Mouse (Mus musculus): Measurements from ENCODE around the gene Igsf23. TPM values are rescaled to one million over a fixed set of nuclear protein-coding genes. Genes with fewer than 3 reads are reported as not detected.
"Not testable (repeated sequence)": the region's sequence is repeated elsewhere in the genome, so short reads cannot be mapped to it uniquely, and the experiment has no call there.

Gene Igsf23
- polyA plus RNA-seq, 1 experiment from 2014 or later = not detected

DNA sequence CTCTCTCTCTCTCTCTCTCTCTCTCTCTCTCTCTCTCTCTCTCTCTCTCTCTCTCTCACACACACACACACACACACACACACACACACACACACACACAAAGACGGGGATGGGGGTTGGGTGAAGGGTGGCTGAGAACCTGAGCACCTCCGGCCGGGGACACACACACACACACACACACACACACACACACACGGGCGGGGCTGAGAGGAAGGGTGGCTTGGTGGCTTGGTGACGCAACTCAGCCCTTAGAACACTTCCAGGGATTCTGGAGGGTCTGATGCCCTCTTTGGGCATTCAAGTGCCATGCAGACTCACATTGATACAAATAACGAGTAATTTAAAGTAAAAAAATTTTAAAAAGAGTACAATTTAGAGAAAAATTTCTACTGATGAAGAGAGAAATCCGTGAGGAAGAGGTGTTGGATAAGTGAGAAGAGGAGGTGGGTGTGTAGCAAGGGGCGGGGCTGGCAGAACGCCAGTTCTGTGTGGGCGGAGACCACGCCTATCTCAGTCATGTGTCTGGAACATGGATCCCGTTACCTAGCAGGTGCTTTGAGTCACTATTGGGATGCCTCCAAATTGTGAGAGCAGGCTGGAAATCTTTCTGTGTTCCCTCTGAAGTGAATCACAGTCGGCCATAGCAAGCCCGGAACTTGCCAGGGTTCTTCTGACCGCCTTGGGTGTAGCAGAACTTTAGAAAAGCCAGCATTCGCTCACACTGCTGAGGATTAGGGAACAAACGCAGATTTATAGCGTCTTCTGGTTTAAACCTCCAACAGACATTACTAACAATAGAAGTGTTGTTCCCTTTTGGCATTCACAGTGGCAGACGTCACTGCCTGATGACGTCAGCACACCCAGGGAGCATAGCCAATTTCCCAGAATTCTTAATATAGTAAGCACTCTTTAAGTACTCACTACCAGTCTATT lies 17.4 kb downstream of the Igsf23 start:
- ATAC-seq (ENCODE audit: insufficient number of reproducible peaks, insufficient read depth, low FRiP score, low TSS enrichment) = no peak; the same call in 1 of the 2 replicates
- Histone ChIP-seq H3K27me3 (peaks cover 14% of the 10 kb centered on the region; the same call in 1 of the 2 replicates), H3K4me1 (peaks cover 4% of the 10 kb centered on the region; the same call in 1 of the 2 replicates), H3K4me2 (replicated peaks) (peak overlapping the region; percentile 21; the same call in 1 of the 2 replicates), H3K9me3 (no peaks in the 10 kb centered on the region), H3K36me3 (no peaks in the 10 kb centered on the region), H3K9ac (no peak overlapping the region), H3K27ac (no peak overlapping the region), H3K4me3 (no peak overlapping the region)
- WGBS = 24% methylated on average over 21 of the region's 21 CpGs

DNA sequence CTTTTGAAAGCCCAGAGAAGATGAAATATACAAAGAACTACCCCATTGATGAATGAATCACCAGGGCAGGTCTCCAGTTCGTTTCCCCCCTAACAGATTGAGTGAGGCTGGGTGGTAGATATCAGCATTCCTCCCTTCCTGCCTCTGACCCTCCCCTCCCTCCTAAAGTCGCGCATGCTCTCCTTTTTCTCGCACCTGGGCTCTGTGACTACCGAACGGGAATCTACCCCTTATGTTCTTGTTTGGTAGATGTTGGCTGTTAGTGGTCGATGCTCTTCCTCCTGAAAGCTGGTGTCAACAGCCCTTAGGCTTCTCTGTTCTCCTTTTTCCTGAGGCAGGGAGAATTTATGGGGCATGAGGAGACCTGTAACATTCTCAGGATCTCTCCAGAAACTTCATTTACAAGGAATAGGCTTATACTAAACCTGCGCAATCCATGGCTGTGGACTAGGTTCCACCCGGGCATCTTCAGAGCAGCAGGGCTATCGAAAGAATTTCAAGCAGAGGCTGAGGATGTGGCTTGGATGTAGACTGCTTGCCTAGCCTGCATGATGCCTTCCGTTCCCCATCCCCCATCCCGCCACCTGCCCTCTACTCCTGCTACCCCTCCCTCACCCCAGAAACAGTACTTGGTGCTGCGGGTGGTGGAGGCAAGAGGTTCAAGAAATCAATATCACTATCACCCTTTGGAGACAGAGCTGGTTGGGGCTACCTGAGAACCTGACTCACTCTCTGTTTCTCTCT lies 18.3 kb downstream of the Igsf23 start:
- Histone ChIP-seq H3K9me3 (no peaks in the 10 kb centered on the region), H3K27ac (no peak overlapping the region), H3K4me1 (peaks cover 4% of the 10 kb centered on the region; the same call in 1 of the 2 replicates), H3K9ac (no peak overlapping the region), H3K4me3 (no peak overlapping the region), H3K4me2 (replicated peaks) (no peak overlapping the region; the same call in 1 of the 2 replicates), H3K27me3 (peaks cover 14% of the 10 kb centered on the region; the same call in 1 of the 2 replicates), H3K36me3 (no peaks in the 10 kb centered on the region)
- 24% methylated on average over 13 of the region's 13 CpGs for WGBS
- no peak for ATAC-seq (ENCODE audit: insufficient number of reproducible peaks, insufficient read depth, low FRiP score, low TSS enrichment)

DNA sequence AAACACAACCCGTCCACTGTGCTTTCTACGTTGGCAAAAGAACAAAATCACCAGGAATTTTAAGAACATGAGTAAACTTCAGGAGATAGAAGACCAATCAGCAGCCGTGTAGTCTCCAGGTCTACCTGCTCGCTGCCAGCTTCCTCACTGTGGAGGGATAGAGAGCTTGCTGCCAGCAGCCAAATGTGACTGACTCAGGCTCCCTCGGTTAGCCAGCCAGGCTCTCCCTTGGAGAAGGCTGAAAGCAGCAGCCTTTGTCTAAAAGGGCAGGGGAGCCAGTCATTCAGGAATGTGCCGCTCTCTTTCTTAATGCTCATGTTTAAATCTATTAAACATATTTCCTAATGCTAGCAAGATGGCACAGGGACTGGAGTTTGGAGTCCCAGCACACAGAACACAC lies 20.1 kb downstream of the Igsf23 start:
- H3K9ac ChIP-seq, H3K4me3 ChIP-seq: not testable (repeated sequence)
- WGBS = 81% methylated on average over 6 of the region's 6 CpGs

DNA sequence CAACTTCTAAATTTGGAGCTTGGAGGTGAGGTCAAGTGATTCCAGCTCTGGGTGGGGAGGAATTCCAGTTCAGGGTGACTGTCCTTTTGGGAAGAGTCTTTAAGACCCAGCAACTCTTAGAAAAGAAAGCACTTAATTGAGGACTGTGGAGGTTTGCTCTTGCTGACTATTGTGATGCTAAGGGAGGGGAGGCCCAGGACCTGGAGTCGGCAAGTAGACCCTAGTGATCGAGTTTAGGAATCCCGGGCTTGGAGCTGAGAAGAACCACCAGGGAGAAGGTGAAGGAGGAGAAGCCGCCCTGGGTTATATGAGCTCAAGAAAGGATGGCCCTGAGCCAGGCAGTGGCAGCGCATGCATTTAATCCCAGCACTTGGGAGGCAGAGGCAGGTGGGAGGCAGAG lies 22.1 kb downstream of the Igsf23 start:
- 63% methylated on average over 5 of the region's 5 CpGs for WGBS

More for the DNA sequence above, 20.1 kb downstream of the Igsf23 start:
- ATAC-seq (ENCODE audit: insufficient number of reproducible peaks, insufficient read depth, low FRiP score, low TSS enrichment); H3K4me1 ChIP-seq; H3K4me2 ChIP-seq (replicated peaks); H3K9me3 ChIP-seq; H3K36me3 ChIP-seq; H3K27ac ChIP-seq: not testable (repeated sequence)
- peaks cover 14% of the 10 kb centered on the region; the same call in 1 of the 2 replicates for H3K27me3 ChIP-seq

DNA sequence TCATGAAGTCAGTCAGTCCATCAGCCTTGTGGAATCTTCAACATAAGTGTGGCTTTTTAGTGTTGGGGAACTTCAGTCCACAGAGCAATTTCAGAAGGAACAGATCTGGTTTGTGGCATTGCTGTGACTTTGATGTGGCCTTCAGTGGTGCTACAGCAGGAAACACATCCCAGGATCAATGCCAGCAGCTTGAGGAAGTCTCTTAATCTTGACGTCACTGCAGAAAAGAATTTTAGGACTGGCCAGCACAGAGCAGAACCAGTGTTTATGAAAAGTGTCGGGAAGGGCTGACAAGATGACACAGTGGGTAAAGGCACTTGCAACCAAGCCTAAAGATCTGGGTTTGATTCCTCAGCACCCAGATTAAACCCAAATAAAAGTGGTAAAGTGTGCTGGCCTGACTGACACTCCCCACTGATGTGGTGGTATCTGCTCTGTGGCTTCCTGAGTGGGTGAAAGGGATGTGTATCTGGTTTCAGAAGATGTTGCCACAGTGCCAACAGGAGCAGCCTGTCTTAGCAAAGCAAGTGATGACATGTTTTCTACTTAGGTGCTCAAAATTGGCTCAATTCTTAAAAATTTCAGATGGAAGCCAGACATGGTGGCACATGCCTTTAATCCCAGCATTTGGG lies 23.6 kb downstream of the Igsf23 start:
- peaks cover 5% of the 10 kb centered on the region; the same call in 1 of the 2 replicates for H3K27me3 ChIP-seq
- H3K36me3 ChIP-seq = no peaks in the 10 kb centered on the region
- H3K4me3 ChIP-seq = no peak overlapping the region
- no peak overlapping the region for H3K4me2 ChIP-seq (replicated peaks)
- WGBS = 60% methylated on average over 2 of the region's 2 CpGs
- H3K4me1 ChIP-seq = no peaks in the 10 kb centered on the region
- no peaks in the 10 kb centered on the region for H3K9me3 ChIP-seq
- ATAC-seq (ENCODE audit: insufficient number of reproducible peaks, insufficient read depth, low FRiP score, low TSS enrichment) = no peak
- no peak overlapping the region for H3K9ac ChIP-seq
- H3K27ac ChIP-seq = no peak overlapping the region

More for the DNA sequence above, 22.1 kb downstream of the Igsf23 start:
- peaks cover 4% of the 10 kb centered on the region; the same call in 1 of the 2 replicates for H3K4me1 ChIP-seq
- peaks cover 14% of the 10 kb centered on the region; the same call in 1 of the 2 replicates for H3K27me3 ChIP-seq
- H3K27ac ChIP-seq = no peak overlapping the region
- no peak overlapping the region for H3K4me3 ChIP-seq
- ATAC-seq (ENCODE audit: insufficient number of reproducible peaks, insufficient read depth, low FRiP score, low TSS enrichment) = no peak
- no peaks in the 10 kb centered on the region for H3K9me3 ChIP-seq
- H3K9ac ChIP-seq = no peak overlapping the region
- H3K36me3 ChIP-seq = no peaks in the 10 kb centered on the region
- no peak overlapping the region for H3K4me2 ChIP-seq (replicated peaks)

DNA sequence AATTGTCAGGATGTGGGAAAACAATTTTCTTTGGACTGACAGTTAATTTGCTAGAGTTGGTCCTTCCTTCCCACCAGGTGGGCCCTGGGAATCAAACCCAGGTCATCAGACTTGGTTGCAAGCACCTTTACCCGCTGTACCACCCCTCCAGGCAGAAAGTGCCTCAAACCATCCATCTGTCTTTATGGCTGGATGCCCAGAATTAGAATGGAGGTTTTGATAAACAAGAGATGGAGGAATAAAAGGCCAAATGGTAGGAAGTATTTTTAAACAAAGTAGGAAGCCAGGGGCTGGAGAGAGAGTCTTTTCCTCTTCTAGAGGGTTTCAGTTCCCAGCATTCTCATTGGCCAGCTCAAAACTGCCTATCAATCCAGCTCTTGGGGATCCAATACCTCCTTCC lies 25.2 kb downstream of the Igsf23 start:
- Histone ChIP-seq H3K4me2 (replicated peaks) (no peak overlapping the region), H3K9me3 (no peaks in the 10 kb centered on the region), H3K36me3 (no peaks in the 10 kb centered on the region), H3K9ac (no peak overlapping the region), H3K27me3 (no peaks in the 10 kb centered on the region), H3K4me1 (no peaks in the 10 kb centered on the region), H3K27ac (no peak overlapping the region), H3K4me3 (no peak overlapping the region)
- WGBS = 79% methylated on average over 1 of the region's 1 CpGs
- no peak for ATAC-seq (ENCODE audit: insufficient number of reproducible peaks, insufficient read depth, low FRiP score, low TSS enrichment)

DNA sequence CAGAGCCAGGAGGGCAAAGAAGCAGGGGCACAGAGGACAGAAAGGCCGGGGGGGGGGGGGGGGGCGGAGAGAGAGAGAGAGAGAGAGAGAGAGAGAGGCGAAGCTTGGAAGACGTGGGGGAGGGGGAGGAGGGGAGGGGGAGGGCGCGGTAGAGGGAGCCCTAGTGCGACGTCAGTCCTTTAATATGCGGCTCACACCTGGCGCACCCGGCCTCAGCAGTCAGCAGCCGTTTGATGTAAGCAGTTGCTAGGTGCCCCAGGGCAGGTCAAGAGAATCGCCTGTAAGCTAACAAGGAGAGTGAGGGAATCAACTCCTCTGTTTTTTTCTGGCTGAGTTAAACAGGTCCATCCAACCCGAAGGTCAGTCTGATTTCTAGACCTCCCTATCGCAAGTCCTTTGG lies 26.8 kb downstream of the Igsf23 start:
- H3K9ac ChIP-seq = no peak overlapping the region
- H3K4me2 ChIP-seq (replicated peaks) = no peak overlapping the region
- no peak overlapping the region for H3K4me3 ChIP-seq
- 8% methylated on average over 11 of the region's 15 CpGs for WGBS
- H3K4me1 ChIP-seq = peaks cover 4% of the 10 kb centered on the region
- no peak for ATAC-seq (ENCODE audit: insufficient number of reproducible peaks, insufficient read depth, low FRiP score, low TSS enrichment)
- H3K9me3 ChIP-seq = no peaks in the 10 kb centered on the region
- no peaks in the 10 kb centered on the region for H3K36me3 ChIP-seq
- no peak overlapping the region for H3K27ac ChIP-seq
- no peaks in the 10 kb centered on the region for H3K27me3 ChIP-seq

DNA sequence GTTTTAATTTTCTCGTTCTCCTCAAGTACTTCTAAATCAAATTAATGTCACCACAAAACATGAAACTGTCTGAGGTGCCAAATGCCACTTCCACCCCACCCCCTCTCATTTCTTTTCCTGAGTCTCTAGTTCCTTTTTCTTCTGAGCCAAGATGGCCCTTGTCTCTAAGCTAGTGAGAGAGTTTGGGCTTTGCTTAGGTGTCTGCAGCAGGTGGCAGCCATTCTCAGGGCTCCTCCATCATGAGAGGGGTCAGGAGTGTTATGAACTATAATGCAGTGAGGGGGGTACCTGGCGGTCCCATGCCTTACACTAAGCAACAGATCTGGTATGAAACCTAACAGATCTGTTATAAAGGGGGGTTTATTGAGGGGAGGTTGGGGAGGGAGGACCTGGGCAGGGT lies 27.2 kb downstream of the Igsf23 start:
- WGBS = 45% methylated on average over 2 of the region's 2 CpGs
- ATAC-seq (ENCODE audit: insufficient number of reproducible peaks, insufficient read depth, low FRiP score, low TSS enrichment) = no peak
- Histone ChIP-seq H3K36me3 (0 out of 2 replicates have a peak, but pooled peaks cover 2% of the 10 kb centered on the region), H3K4me3 (no peak overlapping the region), H3K9ac (no peak overlapping the region), H3K27me3 (no peaks in the 10 kb centered on the region), H3K27ac (no peak overlapping the region), H3K4me1 (peaks cover 4% of the 10 kb centered on the region), H3K9me3 (no peaks in the 10 kb centered on the region), H3K4me2 (replicated peaks) (no peak overlapping the region)

DNA sequence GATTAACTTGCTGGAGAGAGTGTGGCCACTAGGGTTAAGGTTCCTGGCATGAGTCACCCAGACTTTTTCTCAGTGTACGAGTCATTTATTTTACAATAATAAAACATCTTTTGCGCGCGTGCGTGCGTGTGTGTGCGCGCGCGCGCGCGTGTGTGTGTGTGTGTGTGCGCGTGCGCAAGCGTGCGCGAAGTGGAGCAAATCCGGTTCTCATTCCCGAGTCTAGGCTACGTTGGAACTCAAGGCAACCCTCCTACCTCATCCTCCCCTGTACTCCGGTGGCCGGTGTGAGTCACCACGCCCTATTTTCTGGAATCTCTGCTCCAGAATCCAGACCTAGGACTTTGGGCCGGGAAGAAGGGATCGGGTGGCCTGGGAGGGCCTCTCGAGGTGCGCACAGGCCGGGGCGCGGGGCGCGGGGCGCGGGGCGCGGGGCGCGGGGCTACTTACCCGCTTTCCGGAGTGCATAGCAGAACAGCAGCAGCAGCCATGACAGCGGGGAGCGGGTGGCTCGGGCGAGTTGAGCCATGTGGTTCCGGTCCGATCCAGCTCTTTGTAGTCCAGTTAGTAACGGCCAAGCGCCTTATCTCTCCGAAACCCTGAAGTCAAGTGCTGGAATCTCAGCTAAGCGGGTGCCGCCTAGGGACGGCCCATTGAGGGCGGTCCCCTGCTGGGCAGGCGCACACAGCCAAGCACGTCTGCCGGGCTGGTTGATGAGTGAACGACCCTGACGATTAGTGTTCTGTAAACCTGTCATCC lies 29.9 kb downstream of the Igsf23 start, which contains the start of gene Pvr:
Pvr (minus strand) TSS at position 655 of the 756 bp plus-strand sequence.
- Histone ChIP-seq H3K9me3 (no peaks in the 10 kb centered on the region), H3K27ac (peak within 1 kb of the TSS; percentile 74; the same call in 1 of the 2 replicates), H3K36me3 (peaks cover 12% of the 10 kb centered on the region; the same call in 1 of the 2 replicates), H3K27me3 (no peaks in the 10 kb centered on the region), H3K4me2 (replicated peaks) (peak within 1 kb of the TSS; percentile 56), H3K4me3 (peak within 1 kb of the TSS; percentile 79), H3K9ac (peak within 1 kb of the TSS; percentile 80), H3K4me1 (peaks cover 4% of the 10 kb centered on the region)
- peak; percentile 78 for ATAC-seq (ENCODE audit: insufficient number of reproducible peaks, insufficient read depth, low FRiP score, low TSS enrichment)
- under 1% methylated on average over 60 of the region's 60 CpGs for WGBS

DNA sequence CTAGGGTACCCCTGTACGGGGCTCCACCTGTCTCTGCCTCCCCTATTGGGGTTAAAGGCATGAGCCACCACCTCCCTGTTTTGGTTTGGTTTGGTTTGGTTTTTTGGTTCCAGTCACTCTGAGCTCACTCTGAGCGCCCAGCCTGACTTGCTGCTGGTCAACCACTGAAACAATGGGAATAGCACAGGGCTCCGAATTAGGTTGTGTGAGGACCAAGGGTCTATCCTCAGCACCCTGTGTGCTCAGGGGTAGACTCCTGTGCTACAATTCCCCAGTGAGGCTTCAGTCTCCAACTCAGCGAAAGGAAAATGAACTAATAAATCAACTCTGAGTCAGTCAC lies 30.4 kb downstream of the Igsf23 start:
- Histone ChIP-seq H3K27ac (0 out of 2 replicates have a peak overlapping the region, but pooled peaks have one; percentile 2), H3K4me3 (peak overlapping the region; percentile 79), H3K4me2 (replicated peaks) (peak overlapping the region; percentile 56), H3K4me1 (peaks cover 4% of the 10 kb centered on the region), H3K27me3 (no peaks in the 10 kb centered on the region), H3K36me3 (peaks cover 13% of the 10 kb centered on the region; the same call in 1 of the 2 replicates), H3K9ac (peak overlapping the region; percentile 80), H3K9me3 (no peaks in the 10 kb centered on the region)
- ATAC-seq (ENCODE audit: insufficient number of reproducible peaks, insufficient read depth, low FRiP score, low TSS enrichment) = peak; percentile 30; the same call in 1 of the 2 replicates
- WGBS = 28% methylated on average over 4 of the region's 4 CpGs

Measured in embryonic facial prominence, embryonic 12.5 days (tissue).